Mouse (Mus musculus): ENCODE results near the gene Dydc2.

DNA sequence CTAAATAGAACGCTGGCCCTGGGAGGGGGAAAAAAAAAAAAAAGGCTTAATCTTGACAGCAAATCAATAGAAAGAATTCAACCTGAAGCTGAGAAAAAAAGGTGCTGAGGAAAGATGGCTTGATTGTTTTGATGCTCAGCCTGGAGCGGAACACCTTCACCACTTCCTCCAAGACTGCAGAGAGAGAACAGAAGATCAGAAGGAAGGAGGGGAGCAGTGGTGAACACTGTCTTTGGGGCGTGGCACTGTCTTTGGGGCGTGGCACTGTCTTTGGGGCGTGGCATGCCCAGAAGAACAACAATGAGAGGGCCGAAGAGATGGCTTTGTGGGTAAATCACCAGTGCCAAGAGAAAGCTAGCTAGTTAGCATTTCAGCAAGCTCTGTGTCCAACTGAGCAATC, 18.5 kb downstream of the Dydc2 start:
- TF ChIP-seq CTCF (IDR thresholded peaks at IDR 0.05; ENCODE audit: low read depth, low read length) (no peak), POLR2A (IDR thresholded peaks at IDR 0.05; ENCODE audit: extremely low read depth, insufficient read depth, low read length) (no peak)
